Mouse (Mus musculus): ENCODE measurements at regions not wholly inside any gene's neighbourhood (a gene's known extent, or its start where the extent isn't known, plus 50 kb on each side); places are given as distances from the start of the nearest gene placed in this dataset.

- no peak for DNase-seq (ENCODE audit: extremely low spot score, low spot score)
Observed at GRCm38 (mm10) chr9:94382293-94382692, 155.6 kb downstream of the 1190002N15Rik start.

GRCm38 (mm10) chr9:94378835-94379234 is 159.0 kb downstream of the 1190002N15Rik start:
- DNase-seq (ENCODE audit: extremely low spot score, low spot score), result no peak

GRCm38 (mm10) chr9:94378291-94378690 is 159.6 kb downstream of the 1190002N15Rik start:
- no peak for DNase-seq (ENCODE audit: extremely low spot score, low spot score)

GRCm38 (mm10) chr9:94377346-94378039 is 160.4 kb downstream of the 1190002N15Rik start:
- DNase-seq (ENCODE audit: extremely low spot score, low spot score), result no peak

- DNase-seq (ENCODE audit: extremely low spot score, low spot score), result no peak
Observed at GRCm38 (mm10) chr9:94370976-94371375, 166.9 kb downstream of the 1190002N15Rik start.

GRCm38 (mm10) chr9:94368231-94368936 is 169.5 kb downstream of the 1190002N15Rik start:
- DNase-seq (ENCODE audit: extremely low spot score, low spot score), result no peak

GRCm38 (mm10) chr9:94361877-94362697 is 175.8 kb downstream of the 1190002N15Rik start:
- no peak for DNase-seq (ENCODE audit: extremely low spot score, low spot score)

GRCm38 (mm10) chr9:94361011-94361410 is 176.9 kb downstream of the 1190002N15Rik start:
- DNase-seq (ENCODE audit: extremely low spot score, low spot score), result no peak

- no peak for DNase-seq (ENCODE audit: extremely low spot score, low spot score)
Observed at GRCm38 (mm10) chr9:94358150-94358549, 179.7 kb downstream of the 1190002N15Rik start.

GRCm38 (mm10) chr9:94342011-94342410 is 195.9 kb downstream of the 1190002N15Rik start:
- no peak for DNase-seq (ENCODE audit: extremely low spot score, low spot score)

- DNase-seq (ENCODE audit: extremely low spot score, low spot score), result no peak
Observed at GRCm38 (mm10) chr9:94341531-94341930, 196.3 kb downstream of the 1190002N15Rik start.

- no peak for DNase-seq (ENCODE audit: extremely low spot score, low spot score)
Observed at GRCm38 (mm10) chr9:94333450-94333849, 204.4 kb downstream of the 1190002N15Rik start.

- no peak for DNase-seq (ENCODE audit: extremely low spot score, low spot score)
Observed at GRCm38 (mm10) chr9:94323011-94323410, 214.9 kb downstream of the 1190002N15Rik start.

GRCm38 (mm10) chr9:94302575-94302974 is 235.3 kb downstream of the 1190002N15Rik start:
- DNase-seq (ENCODE audit: extremely low spot score, low spot score), result no peak

- DNase-seq (ENCODE audit: extremely low spot score, low spot score), result no peak
Observed at GRCm38 (mm10) chr9:94301896-94302295, 236.0 kb downstream of the 1190002N15Rik start.

GRCm38 (mm10) chr9:94295431-94295830 is 242.4 kb downstream of the 1190002N15Rik start:
- DNase-seq (ENCODE audit: extremely low spot score, low spot score), result no peak

- DNase-seq (ENCODE audit: extremely low spot score, low spot score), result no peak
Observed at GRCm38 (mm10) chr9:94292147-94292546, 245.7 kb downstream of the 1190002N15Rik start.

GRCm38 (mm10) chr9:94289546-94289945 is 248.3 kb downstream of the 1190002N15Rik start:
- no peak for DNase-seq (ENCODE audit: extremely low spot score, low spot score)

- DNase-seq (ENCODE audit: extremely low spot score, low spot score), result no peak
Observed at GRCm38 (mm10) chr9:94287559-94287958, 250.3 kb downstream of the 1190002N15Rik start.

GRCm38 (mm10) chr9:94278657-94279585 is 259.0 kb downstream of the 1190002N15Rik start:
- DNase-seq (ENCODE audit: extremely low spot score, low spot score), result no peak

GRCm38 (mm10) chr9:94277096-94277495 is 260.8 kb downstream of the 1190002N15Rik start:
- DNase-seq (ENCODE audit: extremely low spot score, low spot score), result no peak
